Mouse (Mus musculus): ENCODE data around the gene Dusp13. TPM values are rescaled to one million over a fixed set of nuclear protein-coding genes. Genes with fewer than 3 reads are reported as not detected.

Dusp13 gene
- total RNA-seq, 2 experiments from 2014 or later = 34.8 to 38.0 TPM

- DNase-seq = no peak
- intact Hi-C loops (cut with DNase I; ENCODE audit: low total_unique reads) = no loop called here
Observed at GRCm38 (mm10) chr14:21719646-21720383, 31.2 kb downstream of the Dusp13 start.

GRCm38 (mm10) chr14:21714486-21714885, 36.5 kb downstream of the Dusp13 start, which contains the start of gene Dupd1:
Gene Dupd1, minus strand, starts transcription at chr14:21714576.
- no peak for DNase-seq
- intact Hi-C loops (cut with DNase I; ENCODE audit: low total_unique reads) = no loop called here

- no peak for DNase-seq
- intact Hi-C loops (cut with DNase I; ENCODE audit: low total_unique reads) = no loop called here
Observed at GRCm38 (mm10) chr14:21711231-21711630, 39.8 kb downstream of the Dusp13 start.

GRCm38 (mm10) chr14:21709545-21709944, 41.4 kb downstream of the Dusp13 start:
- intact Hi-C loops (cut with DNase I; ENCODE audit: low total_unique reads) = no loop called here
- DNase-seq = no peak

GRCm38 (mm10) chr14:21706759-21707571, 44.0 kb downstream of the Dusp13 start:
- intact Hi-C loops (cut with DNase I; ENCODE audit: low total_unique reads) = no loop called here
- DNase-seq = peak; percentile 47

- intact Hi-C loops (cut with DNase I; ENCODE audit: low total_unique reads) = no loop called here
- DNase-seq = no peak
Observed at GRCm38 (mm10) chr14:21705462-21705861, 45.5 kb downstream of the Dusp13 start.

- intact Hi-C loops (cut with DNase I; ENCODE audit: low total_unique reads) = no loop called here
- no peak for DNase-seq
Observed at GRCm38 (mm10) chr14:21703255-21703654, 47.7 kb downstream of the Dusp13 start.

GRCm38 (mm10) chr14:21702691-21703090, 48.3 kb downstream of the Dusp13 start:
- DNase-seq = no peak
- intact Hi-C loops (cut with DNase I; ENCODE audit: low total_unique reads) = no loop called here

GRCm38 (mm10) chr14:21696186-21696830, 54.7 kb downstream of the Dusp13 start:
- intact Hi-C loops (cut with DNase I; ENCODE audit: low total_unique reads) = loop anchor here (5.0 kb wide), 1 partner anchor 36 kb away; no protein-coding TSS in a partner anchor
- no peak for DNase-seq

GRCm38 (mm10) chr14:21695020-21695419, 56.0 kb downstream of the Dusp13 start:
- intact Hi-C loops (cut with DNase I; ENCODE audit: low total_unique reads) = loop anchor here (5.0 kb wide), 1 partner anchor 37 kb away; no protein-coding TSS in a partner anchor
- no peak for DNase-seq

- intact Hi-C loops (cut with DNase I; ENCODE audit: low total_unique reads) = no loop called here
- DNase-seq = no peak
Observed at GRCm38 (mm10) chr14:21691070-21691469, 59.9 kb downstream of the Dusp13 start.

- intact Hi-C loops (cut with DNase I; ENCODE audit: low total_unique reads) = loop anchor here (10.0 kb wide), 1 partner anchor 168 kb away; no protein-coding TSS in a partner anchor
- no peak for DNase-seq
Observed at GRCm38 (mm10) chr14:21686376-21687279, 64.4 kb downstream of the Dusp13 start.

- intact Hi-C loops (cut with DNase I; ENCODE audit: low total_unique reads) = loop anchor here (10.0 kb wide), 1 partner anchor 169 kb away; no protein-coding TSS in a partner anchor
- no peak for DNase-seq
Observed at GRCm38 (mm10) chr14:21685411-21686146, 65.4 kb downstream of the Dusp13 start.

- DNase-seq = no peak
- intact Hi-C loops (cut with DNase I; ENCODE audit: low total_unique reads) = loop anchor here (10.0 kb wide), 1 partner anchor 171 kb away; no protein-coding TSS in a partner anchor
Observed at GRCm38 (mm10) chr14:21683834-21684233, 67.1 kb downstream of the Dusp13 start.
